Mouse (Mus musculus) kidney, postnatal 0 days (tissue): ENCODE results near the gene Ankrd55. TPM values are rescaled to one million over a fixed set of nuclear protein-coding genes. Genes with fewer than 3 reads are reported as not detected.

ENCODE experiments used
- ATAC-seq: fragments of 200-750 bp; cut with Nextera tagmentation; replicated peaks from 2 replicates; pipeline ENCODE4 v1.8.0; 2017; ENCODE audit warnings: low read depth, moderate number of reproducible peaks, moderate TSS enrichment, moderate library complexity; ENCODE audit not compliant: low FRiP score
- DNase-seq: peaks from one replicate; pipeline ENCODE4 v3.0.0-alpha.2; 2016; ENCODE audit warnings: low spot score
- H3K27ac ChIP-seq: fragments of 300-500 bp; sonication (generic); 2 replicates; pipeline ENCODE4 v1.5.1; 2014; ENCODE audit warnings: mild to moderate bottlenecking
- H3K27me3 ChIP-seq: fragments of 300-500 bp; sonication (generic); 2 replicates; pipeline ENCODE4 v1.6.1; 2014; ENCODE audit warnings: low read length, mixed read lengths; ENCODE audit not compliant: insufficient read depth
- H3K36me3 ChIP-seq: fragments of 300-500 bp; sonication (generic); 2 replicates; pipeline ENCODE4 v1.6.1; 2014; ENCODE audit warnings: low read length, mixed read lengths; ENCODE audit not compliant: insufficient read depth
- H3K4me1 ChIP-seq: fragments of 300-500 bp; sonication (generic); replicated peaks from 2 replicates; pipeline ENCODE4 v1.6.1; 2014; ENCODE audit warnings: antibody characterized with exemption, low read length, mixed read lengths; ENCODE audit not compliant: insufficient read depth
- H3K4me2 ChIP-seq: fragments of 300-500 bp; sonication (generic); 2 replicates; pipeline ENCODE4 v1.6.1; 2014; ENCODE audit warnings: mild to moderate bottlenecking, low read length, moderate library complexity, mixed read lengths
- H3K4me3 ChIP-seq: fragments of 300-500 bp; sonication (generic); replicated peaks from 2 replicates; pipeline ENCODE4 v1.5.1; 2014; ENCODE audit warnings: low read depth, low read length
- H3K9ac ChIP-seq: fragments of 300-500 bp; sonication (generic); 2 replicates; pipeline ENCODE4 v1.6.1; 2014; ENCODE audit warnings: low read depth, low read length
- H3K9me3 ChIP-seq: fragments of 300-500 bp; sonication (generic); replicated peaks from 2 replicates; pipeline ENCODE4 v1.6.1; 2016; ENCODE audit warnings: low read length, inconsistent platforms, mixed read lengths
- CTCF ChIP-seq: IDR thresholded peaks from 2 replicates; pipeline ENCODE4 v1.5.1; 2016; ENCODE audit warnings: antibody characterized with exemption, low read depth, mild to moderate bottlenecking, moderate library complexity
- WGBS: fragments of 180-500 bp; shearing (Covaris S2); extraction: QIAGEN DNeasy Blood & Tissue Kit; methylation state at CpG from one replicate; pipeline ENCODE4 v1.1.7; 2014; 5-methylcytosine and 5-hydroxymethylcytosine counted together
- polyA plus RNA-seq: library from polyadenylated mRNA; unstranded; fragments of >200 nt; fragmentation: Nextera tagmentation; extraction: Ambion mirVana; gene quantifications from 2 replicates; pipeline ENCODE4 v1.2.1, GENCODE M21; 2015

The Ankrd55 gene
- polyA plus RNA-seq, 1 experiment from 2014 or later, result 0.30 TPM

DNA sequence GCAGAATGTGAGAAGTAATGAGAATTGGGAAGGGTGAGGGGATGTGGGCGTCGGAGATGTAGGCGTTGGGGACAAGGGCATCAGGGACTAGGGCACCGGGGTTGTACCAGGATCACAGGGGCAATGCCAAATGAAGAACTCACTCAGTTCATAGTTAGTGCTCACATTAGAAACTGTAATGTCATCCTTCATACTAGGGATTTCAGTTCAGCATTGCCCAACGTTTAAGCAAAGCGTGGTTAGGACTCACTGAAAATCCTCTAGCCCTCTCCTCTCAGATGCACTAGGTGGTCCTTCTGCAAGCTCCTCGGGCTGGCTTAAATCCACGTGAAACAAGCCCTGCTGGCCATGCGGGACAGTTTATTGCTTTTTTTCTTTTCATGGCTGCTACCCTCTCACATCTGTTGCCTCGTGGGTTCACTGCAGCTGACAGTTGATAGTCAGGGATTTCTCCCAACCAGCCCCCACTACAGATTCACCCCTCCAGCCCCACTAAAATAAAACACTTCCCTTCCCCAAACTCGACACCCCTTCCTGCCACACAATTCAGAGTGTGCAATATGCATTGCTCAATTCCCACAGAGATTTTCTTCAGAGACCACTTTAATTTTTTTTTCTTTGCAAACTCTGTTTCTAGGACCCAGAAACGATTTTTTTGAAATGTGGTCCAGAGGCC is 35.5 kb downstream of the Ankrd55 start:
- Histone ChIP-seq H3K4me1 (0 out of 2 replicates have a peak, but pooled peaks cover 4% of the 10 kb centered on the region), H3K9me3 (no peaks in the 10 kb centered on the region), H3K4me3 (no peak overlapping the region), H3K4me2 (no peak overlapping the region), H3K27me3 (no peaks in the 10 kb centered on the region), H3K36me3 (no peaks in the 10 kb centered on the region), H3K9ac (no peak overlapping the region), H3K27ac (no peak overlapping the region)
- TF ChIP-seq CTCF, result no peak
- no peak for DNase-seq
- ATAC-seq, result no peak
- 51% methylated on average over 12 of the region's 12 CpGs for WGBS

DNA sequence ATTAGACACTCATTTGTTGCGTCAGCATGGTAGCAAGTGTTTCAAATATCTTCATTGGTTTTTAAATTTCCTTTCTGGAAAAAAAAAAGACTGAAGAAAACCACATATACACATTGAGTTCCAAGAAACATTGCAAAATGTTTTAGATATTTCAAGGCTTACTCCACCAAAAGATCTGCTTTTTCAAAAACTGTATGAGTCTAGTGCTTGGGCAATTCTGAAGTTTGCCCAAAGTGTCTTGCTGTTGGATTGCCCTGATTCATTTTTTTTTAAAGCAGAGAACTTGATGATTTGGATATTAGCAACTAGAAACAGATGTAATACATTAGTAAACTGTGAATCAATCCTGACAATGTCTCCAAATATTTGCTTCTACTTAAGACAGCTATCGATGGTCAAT is 36.9 kb downstream of the Ankrd55 start:
- Histone ChIP-seq H3K27ac (no peak overlapping the region), H3K27me3 (no peaks in the 10 kb centered on the region), H3K9me3 (no peaks in the 10 kb centered on the region), H3K9ac (no peak overlapping the region), H3K36me3 (no peaks in the 10 kb centered on the region), H3K4me2 (no peak overlapping the region), H3K4me3 (no peak overlapping the region), H3K4me1 (0 out of 2 replicates have a peak, but pooled peaks cover 4% of the 10 kb centered on the region)
- WGBS, result 92% methylated on average over 2 of the region's 2 CpGs
- TF ChIP-seq CTCF, result no peak
- ATAC-seq (no peak), DNase-seq (no peak)

- Histone ChIP-seq H3K36me3 (no peaks in the 10 kb centered on the region), H3K9me3 (no peaks in the 10 kb centered on the region)
- ATAC-seq, result no peak
These were observed 38.2 kb downstream of the Ankrd55 start for GRCm38 (mm10) chr13:112326403-112326802.

DNA sequence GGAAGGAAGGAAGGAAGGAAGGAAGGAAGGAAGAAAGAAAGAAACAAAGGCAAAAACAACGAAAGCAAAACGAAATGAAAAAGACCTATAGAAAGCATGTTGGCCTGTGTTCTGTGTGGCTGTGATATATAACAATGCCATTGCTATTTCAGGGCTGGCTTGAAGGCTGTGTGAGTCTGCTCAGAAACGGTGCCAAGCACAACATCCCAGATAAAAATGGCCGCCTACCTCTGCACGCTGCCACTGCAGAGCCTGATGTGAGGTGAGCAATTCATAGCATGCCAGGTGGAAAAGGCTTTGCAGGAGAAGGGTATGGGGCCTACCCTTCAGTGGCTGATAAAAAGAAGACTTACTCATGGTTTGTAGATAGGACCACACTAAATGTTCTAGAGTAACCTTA is 38.7 kb downstream of the Ankrd55 start:
- no peak overlapping the region for H3K4me2 ChIP-seq
- H3K4me3 ChIP-seq, result no peak overlapping the region
- H3K9me3 ChIP-seq, result no peaks in the 10 kb centered on the region
- WGBS, result 73% methylated on average over 5 of the region's 5 CpGs
- peaks cover 14% of the 10 kb centered on the region; the same call in 1 of the 2 replicates for H3K4me1 ChIP-seq
- H3K27me3 ChIP-seq, result no peaks in the 10 kb centered on the region
- no peak overlapping the region for H3K27ac ChIP-seq
- DNase-seq, result no peak
- H3K36me3 ChIP-seq, result no peaks in the 10 kb centered on the region
- TF ChIP-seq CTCF, result no peak
- no peak for ATAC-seq
- H3K9ac ChIP-seq, result no peak overlapping the region

More at GRCm38 (mm10) chr13:112326403-112326802, 38.2 kb downstream of the Ankrd55 start:
- no peak overlapping the region for H3K4me2 ChIP-seq
- H3K4me1 ChIP-seq, result peaks cover 10% of the 10 kb centered on the region; the same call in 1 of the 2 replicates
- H3K27ac ChIP-seq, result no peak overlapping the region
- 81% methylated on average over 7 of the region's 7 CpGs for WGBS
- H3K4me3 ChIP-seq, result no peak overlapping the region
- H3K27me3 ChIP-seq, result no peaks in the 10 kb centered on the region
- no peak overlapping the region for H3K9ac ChIP-seq
- no peak for TF ChIP-seq CTCF
- DNase-seq, result no peak

GRCm38 (mm10) chr13:112327511-112327910 is 39.3 kb downstream of the Ankrd55 start:
- Histone ChIP-seq H3K9me3 (no peaks in the 10 kb centered on the region), H3K27me3 (no peaks in the 10 kb centered on the region), H3K4me2 (no peak overlapping the region), H3K4me1 (peaks cover 14% of the 10 kb centered on the region; the same call in 1 of the 2 replicates), H3K36me3 (no peaks in the 10 kb centered on the region), H3K27ac (no peak overlapping the region), H3K4me3 (no peak overlapping the region), H3K9ac (no peak overlapping the region)
- no peak for TF ChIP-seq CTCF
- peak; percentile 55 for DNase-seq
- no peak for ATAC-seq
- 11% methylated on average over 4 of the region's 4 CpGs for WGBS

DNA sequence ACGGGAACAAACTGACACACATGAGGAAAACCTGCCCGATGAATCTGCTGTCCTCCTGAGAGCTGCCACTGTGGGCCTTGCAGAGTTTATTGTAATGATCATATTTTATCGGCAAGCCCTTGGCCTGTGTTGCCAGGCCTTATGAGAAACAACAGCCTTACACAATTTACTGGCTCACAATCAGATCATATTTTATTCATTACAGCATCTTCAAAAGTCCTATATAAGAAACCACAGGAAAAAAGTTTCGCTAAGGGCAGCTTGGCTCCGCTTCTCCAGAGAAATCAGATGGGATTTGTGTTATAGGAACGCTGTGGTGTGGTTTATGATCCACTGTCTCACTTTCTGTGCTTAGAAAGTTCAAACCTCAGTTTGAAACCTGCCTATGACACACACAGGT is 42.0 kb downstream of the Ankrd55 start:
- Histone ChIP-seq H3K4me2 (no peak overlapping the region), H3K4me3 (no peak overlapping the region), H3K9ac (no peak overlapping the region), H3K27me3 (no peaks in the 10 kb centered on the region), H3K36me3 (no peaks in the 10 kb centered on the region), H3K4me1 (peaks cover 14% of the 10 kb centered on the region; the same call in 1 of the 2 replicates), H3K27ac (no peak overlapping the region), H3K9me3 (no peaks in the 10 kb centered on the region)
- ATAC-seq, result no peak
- no peak for TF ChIP-seq CTCF
- 78% methylated on average over 6 of the region's 6 CpGs for WGBS
- no peak for DNase-seq
